In genomic region chr16:55733751-55734150, GRCm38 (mm10) we compare ENCODE assay signal across 14 mouse cellular contexts.
DNase-seq lines count a peak whose midpoint lies in the region; ATAC-seq and TF ChIP-seq lines count a peak whose summit lies in the region.
"Had no signal": no experiment of that assay in that cellular context is flagged by ENCODE, and none has a peak within 500 bp of the region (broad histone marks: within the 10 kb centered on the region; RNA-seq: fewer than 3 reads in every experiment).

No protein-coding gene starts in this region.

- DNase-seq in lung, postnatal 25 days (ENCODE audit: low spot score) = peak; percentile 29
- no peak for DNase-seq in lung, adult 2 months
- DNase-seq in Patski (ENCODE audit: low read depth, low spot score) = no peak
- DNase-seq in heart, postnatal 0 days (ENCODE audit: low spot score) = peak; percentile 39
- peak; percentile 54 for DNase-seq in retina, embryonic 14.5 days (ENCODE audit: low spot score)
- no peak for DNase-seq in spleen, adult 12 weeks (ENCODE audit: low spot score)
- DNase-seq in spleen, postnatal 4 days (ENCODE audit: low spot score in 2 of 2) = no peak
- DNase-seq: cerebellum, postnatal 25 days; layer of hippocampus, postnatal 36 days; thymus, postnatal 14 days had no signal

- H3K4me3 ChIP-seq in lung, adult 2 months (replicated peaks; ENCODE audit: extremely low read depth, low read depth, low read length) = no peak overlapping the region
- H3K4me3 ChIP-seq in heart, postnatal 0 days (ENCODE audit: low read depth, low read length) = no peak overlapping the region
- no peak overlapping the region for H3K4me3 ChIP-seq in midbrain, embryonic 13.5 days (replicated peaks)
- H3K4me3 ChIP-seq: liver, embryonic 15.5 days had no signal

- no peaks in the 10 kb centered on the region for H3K27me3 ChIP-seq in Patski
- H3K27me3 ChIP-seq in heart, postnatal 0 days (ENCODE audit: control insufficient read depth, insufficient read depth, low read length) = no peaks in the 10 kb centered on the region
- H3K27me3 ChIP-seq in midbrain, embryonic 13.5 days = no peaks in the 10 kb centered on the region
- H3K27me3 ChIP-seq: liver, embryonic 15.5 days had no signal

- no peak overlapping the region for H3K27ac ChIP-seq in heart, postnatal 0 days (ENCODE audit: low read depth)
- H3K27ac ChIP-seq in midbrain, embryonic 13.5 days = no peak overlapping the region
- H3K27ac ChIP-seq: hindbrain, embryonic 14.5 days; liver, embryonic 15.5 days had no signal

- POLR2A ChIA-PET in Patski (lab: Charles Lee) = interaction anchor here (0.6 to 1.4 kb wide), 2 partner anchors 86 to 87 kb away, joined by 3 read pairs; no protein-coding TSS in a partner anchor

- no peak for TF ChIP-seq POLR2A in lung, adult 2 months (IDR thresholded peaks at IDR 0.05; ENCODE audit: borderline replicate concordance, extremely low read depth, low read depth, low read length)

- TF ChIP-seq EP300 in heart, postnatal 0 days (IDR thresholded peaks at IDR 0.05; ENCODE audit: low read depth) = no peak

- WGBS in lung, adult 2 months = 55% methylated on average over 4 of the region's 4 CpGs
- 33% methylated on average over 4 of the region's 4 CpGs for WGBS in heart, postnatal 0 days
- WGBS in midbrain, embryonic 13.5 days = 73% methylated on average over 4 of the region's 4 CpGs

- H3K4me1 ChIP-seq in lung, adult 2 months (ENCODE audit: control insufficient read depth, insufficient read depth, low read length) = no peaks in the 10 kb centered on the region; the same call in 1 of the 2 replicates
- H3K4me1 ChIP-seq in heart, postnatal 0 days (ENCODE audit: control insufficient read depth, insufficient read depth) = no peaks in the 10 kb centered on the region
- H3K4me1 ChIP-seq in midbrain, embryonic 13.5 days (replicated peaks) = no peaks in the 10 kb centered on the region
- H3K4me1 ChIP-seq: liver, embryonic 15.5 days had no signal

- no peak overlapping the region for H3K9ac ChIP-seq in heart, postnatal 0 days (replicated peaks; ENCODE audit: low read depth, low read length)
- H3K9ac ChIP-seq in midbrain, embryonic 13.5 days (replicated peaks) = no peak overlapping the region
- H3K9ac ChIP-seq: hindbrain, embryonic 14.5 days; liver, embryonic 15.5 days had no signal

- no peak for TF ChIP-seq CTCF in lung, adult 2 months (IDR thresholded peaks at IDR 0.05; ENCODE audit: insufficient read depth, low read length)
- TF ChIP-seq CTCF in Patski (IDR thresholded peaks at IDR 0.05) = no peak
- no peak for TF ChIP-seq CTCF in heart, postnatal 0 days (IDR thresholded peaks at IDR 0.05; ENCODE audit: low read depth)

- H3K36me3 ChIP-seq in heart, postnatal 0 days (replicated peaks; ENCODE audit: control insufficient read depth, insufficient read depth, low read length) = no peaks in the 10 kb centered on the region
- no peaks in the 10 kb centered on the region for H3K36me3 ChIP-seq in midbrain, embryonic 13.5 days
- H3K36me3 ChIP-seq: liver, embryonic 15.5 days had no signal

- CTCF ChIA-PET in Patski (lab: Charles Lee) = no interaction called here

- in situ Hi-C loops in Patski (cut with MboI; ENCODE audit: low pct_unique_long_range_greater_than_20kb) = loop anchor here (5.0 kb wide), 3 partner anchors 84 to 201 kb away; no protein-coding TSS in a partner anchor

- no peaks in the 10 kb centered on the region for H3K9me3 ChIP-seq in heart, postnatal 0 days (replicated peaks; ENCODE audit: control insufficient read depth, low read length)
- H3K9me3 ChIP-seq in midbrain, embryonic 13.5 days = no peaks in the 10 kb centered on the region
- H3K9me3 ChIP-seq: liver, embryonic 15.5 days had no signal

- no peak overlapping the region for H3K4me2 ChIP-seq in heart, postnatal 0 days (ENCODE audit: low read depth, low read length)
- no peak overlapping the region for H3K4me2 ChIP-seq in midbrain, embryonic 13.5 days (replicated peaks)
- H3K4me2 ChIP-seq: hindbrain, embryonic 14.5 days; liver, embryonic 15.5 days had no signal

- peak; percentile 94 for ATAC-seq in Patski
- peak; percentile 67 for ATAC-seq in heart, postnatal 0 days (ENCODE audit: insufficient read depth, low read depth)
- ATAC-seq in midbrain, embryonic 13.5 days = no peak
- ATAC-seq: forebrain, embryonic 16.5 days had no signal

Comparison
In these comparisons a context has a peak if more than half of its experiments do, and no peak if none do; other contexts are left out.
1. DNase-seq: peak in lung, postnatal 25 days (single experiment), heart, postnatal 0 days (single experiment) and retina, embryonic 14.5 days (single experiment); none in lung, adult 2 months (single experiment), Patski (single experiment), spleen, adult 12 weeks (single experiment) and spleen, postnatal 4 days (0 of 2).